ENCODE assay signal across 14 mouse cellular contexts in genomic region chrX:98856046-98856445, GRCm38 (mm10). TPM values are rescaled to one million over a fixed set of nuclear protein-coding genes. Genes with fewer than 3 reads are reported as not detected.
DNase-seq lines count a peak whose midpoint lies in the region; ATAC-seq lines count a peak whose summit lies in the region.
"Had no signal": no experiment of that assay in that cellular context is flagged by ENCODE, and none has a peak within 500 bp of the region (broad histone marks: within the 10 kb centered on the region; RNA-seq: fewer than 3 reads in every experiment).

No protein-coding gene starts in this region.

- WGBS in heart, embryonic 10.5 days, result 78% methylated on average over 2 of the region's 2 CpGs

- H3K4me3 ChIP-seq in heart, embryonic 10.5 days, result no peak overlapping the region
- H3K4me3 ChIP-seq: embryonic facial prominence, embryonic 15.5 days; left cerebral cortex, adult 2 months; midbrain, embryonic 12.5 days had no signal

- no peak for ATAC-seq in erythroblast, adult 5-6 weeks (replicated peaks; ENCODE audit: low FRiP score, poor library complexity, severe bottlenecking)

- intact Hi-C loops in heart, postnatal 10 days (cut with DNase I), result no loop called here

- H3K4me1 ChIP-seq in heart, embryonic 10.5 days, result no peaks in the 10 kb centered on the region
- H3K4me1 ChIP-seq: embryonic facial prominence, embryonic 15.5 days; midbrain, embryonic 12.5 days had no signal

- no peaks in the 10 kb centered on the region for H3K9me3 ChIP-seq in heart, embryonic 10.5 days
- H3K9me3 ChIP-seq: embryonic facial prominence, embryonic 15.5 days; midbrain, embryonic 12.5 days had no signal

- no peak overlapping the region for H3K27ac ChIP-seq in heart, embryonic 10.5 days
- H3K27ac ChIP-seq: embryonic facial prominence, embryonic 15.5 days; kidney, postnatal 0 days; left cerebral cortex, adult 2 months; liver, embryonic 14.5 days; midbrain, embryonic 12.5 days had no signal

- DNase-seq in heart, adult 18-20 months, result peak; percentile 60 to 73
- no peak for DNase-seq in heart, embryonic 10.5 days (ENCODE audit: low spot score)
- peak; percentile 33 to 49 for DNase-seq in urinary bladder, postnatal 36 days (ENCODE audit: low spot score in 2 of 2)
- no peak for DNase-seq in urinary bladder, postnatal 4 days (ENCODE audit: low spot score in 2 of 2)
- peak; percentile 30 to 32 for DNase-seq in heart, postnatal 10 days
- DNase-seq in frontal cortex, postnatal 10 days (ENCODE audit: low spot score in 2 of 2), result no peak
- no peak for DNase-seq in kidney, postnatal 4 days
- DNase-seq: B cell, adult 2 months had no signal

- no peaks in the 10 kb centered on the region for H3K27me3 ChIP-seq in heart, embryonic 10.5 days (ENCODE audit: insufficient read depth, poor library complexity, severe bottlenecking)
- H3K27me3 ChIP-seq: midbrain, embryonic 12.5 days had no signal

- no peaks in the 10 kb centered on the region for H3K36me3 ChIP-seq in heart, embryonic 10.5 days
- H3K36me3 ChIP-seq: embryonic facial prominence, embryonic 15.5 days; midbrain, embryonic 12.5 days had no signal

RNA-seq across cellular contexts. Expression of gene Ophn1, which starts 34.8 kb away (rescaled TPM):
- total RNA-seq in heart, adult 18-20 months (2021), result 1 to 10 TPM; 4.2 to 7.5 TPM
- polyA plus RNA-seq in heart, embryonic 10.5 days (2016; fragmentation: Nextera tagmentation; extraction: Ambion mirVana), result 9.1 and 9.8 TPM in 2 replicates
- 10 to 100 TPM; 10.9 to 12.2 TPM for total RNA-seq in heart, postnatal 10 days (2021)
- 0.63 and 3.3 TPM in 2 replicates for total RNA-seq in erythroblast, adult 5-6 weeks (2015; ENCODE audit: low replicate concordance)
- 0.14 and 0.34 TPM in 2 replicates for total RNA-seq in erythroblast, adult 5-6 weeks (2017; ENCODE audit: low replicate concordance)

Comparison
In these comparisons a context has a peak if more than half of its experiments do, and no peak if none do; other contexts are left out.
1. DNase-seq: peak in heart, adult 18-20 months (2 of 2), urinary bladder, postnatal 36 days (2 of 2) and heart, postnatal 10 days (2 of 2); none in heart, embryonic 10.5 days (single experiment), urinary bladder, postnatal 4 days (0 of 2), frontal cortex, postnatal 10 days (0 of 2) and kidney, postnatal 4 days (0 of 2).